Mouse (Mus musculus) liver, embryonic 16.5 days (tissue): Measurements from ENCODE around the gene Ethe1. TPM values are rescaled to one million over a fixed set of nuclear protein-coding genes. Genes with fewer than 3 reads are reported as not detected.

Source experiments
- ATAC-seq: fragments of 200-750 bp; cut with Nextera tagmentation; 2 replicates; pipeline ENCODE4 v1.8.0; 2017; ENCODE audit warnings: low read depth, mild to moderate bottlenecking, moderate number of reproducible peaks, moderate library complexity
- H3K27ac ChIP-seq: fragments of 300-500 bp; sonication (generic); 2 replicates; pipeline ENCODE4 v1.5.1; 2014; ENCODE audit warnings: mild to moderate bottlenecking, low read length
- H3K27me3 ChIP-seq: fragments of 300-500 bp; sonication (generic); 2 replicates; pipeline ENCODE4 v1.6.1; 2014; ENCODE audit warnings: low read depth, low read length, mixed read lengths; ENCODE audit not compliant: control insufficient read depth, insufficient read depth
- H3K36me3 ChIP-seq: fragments of 300-500 bp; sonication (generic); 2 replicates; pipeline ENCODE4 v1.6.1; 2014; ENCODE audit warnings: mild to moderate bottlenecking; ENCODE audit not compliant: control insufficient read depth, insufficient read depth
- H3K4me1 ChIP-seq: fragments of 300-500 bp; sonication (generic); 2 replicates; pipeline ENCODE4 v1.6.1; 2014; ENCODE audit warnings: low read depth, low read length, mixed read lengths; ENCODE audit not compliant: control insufficient read depth
- H3K4me2 ChIP-seq: fragments of 300-500 bp; sonication (generic); 2 replicates; pipeline ENCODE4 v1.6.1; 2014; ENCODE audit warnings: low read depth, low read length, mixed read lengths
- H3K4me3 ChIP-seq: fragments of 300-500 bp; sonication (generic); 2 replicates; pipeline ENCODE4 v1.5.1; 2014; ENCODE audit warnings: low read depth, mild to moderate bottlenecking, low read length
- H3K9ac ChIP-seq: fragments of 300-500 bp; sonication (generic); 2 replicates; pipeline ENCODE4 v1.6.1; 2014; ENCODE audit warnings: low read depth, low read length
- H3K9me3 ChIP-seq: fragments of 300-500 bp; sonication (generic); replicated peaks from 2 replicates; pipeline ENCODE4 v1.6.1; 2016; ENCODE audit warnings: low read length; ENCODE audit not compliant: control insufficient read depth
- WGBS: fragments of 180-500 bp; shearing (Covaris S2); extraction: QIAGEN DNeasy Blood & Tissue Kit; methylation state at CpG from one replicate; pipeline ENCODE4 v1.1.7; 2014; ENCODE audit not compliant: insufficient replicate concordance; 5-methylcytosine and 5-hydroxymethylcytosine counted together
- polyA plus RNA-seq: library from polyadenylated mRNA; unstranded; fragments of >200 nt; fragmentation: Nextera tagmentation; extraction: Ambion mirVana; gene quantifications from 2 replicates; pipeline ENCODE4 v1.2.1, GENCODE M21; 2015

Ethe1 gene
- polyA plus RNA-seq, 1 experiment from 2014 or later: 26.4 TPM

DNA sequence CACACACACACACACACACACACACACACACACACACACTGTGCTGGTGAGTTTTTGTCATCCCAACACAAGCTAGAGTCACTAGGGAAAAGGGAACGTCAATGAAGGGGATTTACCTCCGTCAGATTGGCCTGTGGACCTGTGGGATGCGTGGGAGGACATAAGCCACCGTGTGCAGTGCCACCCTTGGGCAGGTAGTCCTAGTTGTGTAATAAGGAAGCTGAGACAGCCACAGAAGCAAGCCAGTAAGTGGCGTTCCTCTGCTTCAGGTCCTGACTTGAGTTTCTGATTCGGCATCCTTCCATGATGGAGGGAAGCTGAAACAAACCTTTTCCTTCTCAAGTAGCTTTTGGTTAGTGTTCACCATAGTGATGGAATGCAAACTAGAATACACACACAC, 57.1 kb downstream of the Ethe1 start:
- Histone ChIP-seq H3K27ac (no peak overlapping the region), H3K27me3 (peaks cover 6% of the 10 kb centered on the region), H3K9me3 (no peaks in the 10 kb centered on the region), H3K36me3 (no peaks in the 10 kb centered on the region), H3K4me1 (no peaks in the 10 kb centered on the region), H3K4me3 (no peak overlapping the region), H3K9ac (no peak overlapping the region), H3K4me2 (no peak overlapping the region)
- 53% methylated on average over 6 of the region's 6 CpGs for WGBS
- no peak for ATAC-seq

DNA sequence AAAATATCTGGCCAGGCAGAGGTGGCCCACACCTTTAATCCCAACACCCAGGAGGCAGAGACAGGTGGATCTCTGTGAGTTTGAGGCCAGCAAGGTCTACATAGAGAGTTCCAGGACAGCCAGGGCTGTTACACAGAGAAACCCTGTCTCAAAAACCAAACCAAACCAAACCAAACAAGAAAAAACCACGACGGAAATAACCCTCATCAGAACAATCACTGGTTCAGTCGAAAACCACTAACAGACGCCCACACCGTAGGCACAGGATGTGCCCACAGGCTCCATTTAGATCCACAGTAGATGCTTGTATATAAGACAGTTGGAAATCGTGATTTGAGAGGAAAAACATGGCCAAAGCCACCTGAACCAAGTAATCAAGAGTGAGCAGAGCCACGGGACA, 57.7 kb downstream of the Ethe1 start:
- ATAC-seq: no peak
- Histone ChIP-seq H3K4me3 (no peak overlapping the region), H3K36me3 (no peaks in the 10 kb centered on the region), H3K27ac (no peak overlapping the region), H3K9me3 (no peaks in the 10 kb centered on the region), H3K4me1 (no peaks in the 10 kb centered on the region), H3K27me3 (peaks cover 3% of the 10 kb centered on the region), H3K9ac (no peak overlapping the region), H3K4me2 (no peak overlapping the region)
- 22% methylated on average over 7 of the region's 7 CpGs for WGBS

DNA sequence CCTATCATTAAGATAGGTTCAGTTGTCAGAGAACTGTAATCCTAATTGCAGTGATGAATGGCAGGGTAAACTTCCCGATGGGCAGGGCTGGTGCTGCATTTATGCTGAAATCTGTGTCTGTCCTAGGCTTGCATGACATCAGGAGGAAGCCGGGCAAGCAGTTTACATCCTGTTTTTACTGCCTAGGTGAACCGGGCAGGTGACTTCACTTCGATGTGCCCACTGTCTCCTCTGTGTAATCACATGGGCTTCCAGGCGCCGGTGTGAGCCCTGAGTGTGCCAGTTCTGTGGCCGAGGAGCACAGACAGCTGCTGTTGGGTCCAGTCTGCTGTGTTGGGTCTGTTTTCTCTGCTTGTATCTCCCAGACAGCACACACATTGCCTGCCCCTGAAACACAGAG, 59.1 kb downstream of the Ethe1 start:
- H3K27ac ChIP-seq: no peak overlapping the region
- H3K4me3 ChIP-seq: no peak overlapping the region
- no peaks in the 10 kb centered on the region for H3K9me3 ChIP-seq
- WGBS: 51% methylated on average over 7 of the region's 7 CpGs
- H3K9ac ChIP-seq: no peak overlapping the region
- no peak for ATAC-seq
- no peaks in the 10 kb centered on the region for H3K36me3 ChIP-seq
- H3K27me3 ChIP-seq: no peaks in the 10 kb centered on the region
- no peak overlapping the region for H3K4me2 ChIP-seq
- no peaks in the 10 kb centered on the region for H3K4me1 ChIP-seq

- no peaks in the 10 kb centered on the region for H3K4me1 ChIP-seq
- no peak overlapping the region for H3K4me3 ChIP-seq
- H3K4me2 ChIP-seq: no peak overlapping the region
- H3K9me3 ChIP-seq: no peaks in the 10 kb centered on the region
- H3K36me3 ChIP-seq: no peaks in the 10 kb centered on the region
- 16% methylated on average over 7 of the region's 7 CpGs for WGBS
- H3K27me3 ChIP-seq: no peaks in the 10 kb centered on the region
- no peak for ATAC-seq
- no peak overlapping the region for H3K27ac ChIP-seq
- H3K9ac ChIP-seq: no peak overlapping the region
Observed at GRCm38 (mm10) chr7:24653681-24654080, 66.3 kb downstream of the Ethe1 start.

Other genes with a start within 250 kb of the Ethe1 start
- gene Lypd5, start 238.3 kb upstream of the Ethe1 start, polyA plus RNA-seq: not detected in 2 replicates
- gene Kcnn4, start 217.3 kb upstream of the Ethe1 start, polyA plus RNA-seq: 91.9 and 93.4 TPM in 2 replicates
- 12.8 and 14.3 TPM in 2 replicates for gene Smg9, start 187.9 kb upstream of the Ethe1 start, polyA plus RNA-seq
- not detected in 2 replicates for gene Irgc1, start 135.2 kb upstream of the Ethe1 start, polyA plus RNA-seq
- 5.9 and 6.6 TPM in 2 replicates for gene Plaur, start 125.1 kb upstream of the Ethe1 start, polyA plus RNA-seq
- 0.24 TPM in 1 of 2 replicates, not detected in the other for gene Cadm4, start 105.5 kb upstream of the Ethe1 start, polyA plus RNA-seq
- 2.7 and 3.2 TPM in 2 replicates for gene Zfp428, start 80.5 kb upstream of the Ethe1 start, polyA plus RNA-seq
- not detected in 2 replicates for gene AC161166.1, start 75.1 kb upstream of the Ethe1 start, polyA plus RNA-seq
- gene Irgq, start 56.9 kb upstream of the Ethe1 start, polyA plus RNA-seq: 1.1 and 1.3 TPM in 2 replicates
- not detected in 2 replicates for gene Pinlyp, start 41.4 kb upstream of the Ethe1 start, polyA plus RNA-seq
- gene Xrcc1, start 41.3 kb upstream of the Ethe1 start, polyA plus RNA-seq: 35.4 and 40.8 TPM in 2 replicates
- gene Zfp575, start 98 bp downstream of the Ethe1 start, polyA plus RNA-seq: 0.25 and 0.30 TPM in 2 replicates
- gene Phldb3, start 23.2 kb downstream of the Ethe1 start, polyA plus RNA-seq: 0.08 and 0.18 TPM in 2 replicates
- gene Lypd3, start 49.0 kb downstream of the Ethe1 start, polyA plus RNA-seq: 0.05 TPM in 1 of 2 replicates, not detected in the other
- gene Tex101, start 89.1 kb downstream of the Ethe1 start, polyA plus RNA-seq: not detected in 2 replicates
- gene BC049730, start 121.7 kb downstream of the Ethe1 start, polyA plus RNA-seq: not detected in 2 replicates
- gene Gm4763, start 139.4 kb downstream of the Ethe1 start, polyA plus RNA-seq: not detected in 2 replicates
- 13.6 and 18.1 TPM in 2 replicates for gene Cd177, start 172.8 kb downstream of the Ethe1 start, polyA plus RNA-seq
- gene Ceacam10, start 189.7 kb downstream of the Ethe1 start, polyA plus RNA-seq: 3.1 and 3.5 TPM in 2 replicates